Mouse (Mus musculus) brain, embryonic 14.5 days (tissue): ENCODE results near the gene Magi2.

Source experiments
- CTCF ChIP-seq: fragments of 200-500 bp; IDR thresholded peaks from 2 replicates; pipeline ENCODE4 v1.5.1; 2012; ENCODE audit warnings: inconsistent platforms, mild to moderate bottlenecking, moderate library complexity, borderline replicate concordance; ENCODE audit not compliant: insufficient read depth, insufficient read length; ENCODE audit errors: extremely low read depth
- POLR2A ChIP-seq: fragments of 200-500 bp; IDR thresholded peaks from 2 replicates; pipeline ENCODE4 v1.6.1; 2012; ENCODE audit warnings: mild to moderate bottlenecking, inconsistent platforms, borderline replicate concordance; ENCODE audit not compliant: poor library complexity, insufficient read depth, insufficient read length, severe bottlenecking; ENCODE audit errors: extremely low read depth

DNA sequence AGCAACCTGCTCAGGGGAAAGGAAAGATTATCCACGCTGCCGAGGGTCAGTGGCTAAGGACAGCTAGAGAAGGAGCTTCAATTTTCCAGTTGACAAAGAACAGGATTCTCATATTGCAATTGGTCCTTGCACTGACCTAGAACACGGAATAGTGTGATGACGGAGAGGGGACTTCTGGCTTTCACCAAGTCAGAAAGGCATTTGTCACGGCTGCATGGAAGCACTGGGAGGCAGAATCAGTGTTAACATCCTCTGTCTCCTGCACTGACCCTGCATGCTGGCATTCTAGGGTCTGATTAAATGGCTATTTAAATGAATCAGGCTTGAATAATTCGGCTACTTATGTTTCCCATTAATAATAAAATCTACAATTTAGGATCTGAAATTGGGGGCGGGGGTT is 1455.4 kb downstream of the Magi2 start:
- TF ChIP-seq POLR2A, result no peak
- no peak for TF ChIP-seq CTCF
